Mouse (Mus musculus) B cell, adult 67 days (primary cell): ENCODE results near the gene Hdlbp. TPM values are rescaled to one million over a fixed set of nuclear protein-coding genes. Genes with fewer than 3 reads are reported as not detected.

Source experiments
- total RNA-seq, 2 experiments: library from RNA; stranded (reverse); gene quantifications; 4 replicates each; pipeline ENCODE4 v1.2.4; 2023

Gene Hdlbp
- total RNA-seq, result 100 to 1,000 TPM; 137 to 145 TPM

DNA sequence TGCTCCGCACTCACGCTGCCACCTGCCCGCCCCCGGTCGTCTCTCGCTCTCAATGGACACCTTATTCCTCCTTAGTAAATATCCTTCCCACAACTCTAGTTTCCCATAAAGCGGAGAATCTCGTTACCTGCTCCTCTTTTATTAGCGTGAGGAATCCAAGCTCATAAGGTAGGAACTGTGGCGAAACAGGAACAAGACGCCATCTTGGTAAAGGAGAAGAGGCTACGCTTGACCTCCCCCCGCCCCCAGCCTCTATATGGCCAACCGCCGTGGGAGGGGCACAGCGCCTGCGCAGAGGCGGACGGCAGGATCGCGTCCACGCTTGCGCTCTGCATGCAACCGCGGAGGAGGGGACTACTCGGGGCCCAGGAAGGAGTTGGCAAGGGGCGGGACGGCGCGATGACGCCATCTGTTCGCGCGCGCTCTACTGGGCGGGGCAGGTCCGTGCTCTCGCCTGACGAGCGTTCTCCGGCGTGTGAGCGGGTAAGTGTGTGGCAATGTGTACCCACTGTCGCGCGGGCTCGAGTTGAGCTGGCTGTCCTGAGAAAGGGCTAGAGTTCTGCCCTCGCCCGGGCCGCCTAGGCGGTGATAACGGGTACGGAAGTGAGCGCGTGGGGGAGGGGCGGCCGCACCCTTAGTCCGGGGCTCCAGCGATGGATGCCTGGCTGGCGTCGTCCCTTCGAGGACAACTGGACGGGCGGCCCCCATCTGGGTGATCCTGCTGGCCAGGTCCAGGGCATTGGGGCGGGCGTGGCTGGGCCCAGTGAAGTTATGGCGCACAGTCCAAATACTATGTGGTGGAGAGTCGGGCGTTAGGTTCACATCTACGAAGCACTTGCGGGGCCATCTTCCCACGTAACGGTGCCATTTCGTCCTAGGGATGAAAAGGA, at the start of gene Hdlbp:
Gene Hdlbp (minus strand): TSS at position 230 of the 890 bp plus-strand sequence.

DNA sequence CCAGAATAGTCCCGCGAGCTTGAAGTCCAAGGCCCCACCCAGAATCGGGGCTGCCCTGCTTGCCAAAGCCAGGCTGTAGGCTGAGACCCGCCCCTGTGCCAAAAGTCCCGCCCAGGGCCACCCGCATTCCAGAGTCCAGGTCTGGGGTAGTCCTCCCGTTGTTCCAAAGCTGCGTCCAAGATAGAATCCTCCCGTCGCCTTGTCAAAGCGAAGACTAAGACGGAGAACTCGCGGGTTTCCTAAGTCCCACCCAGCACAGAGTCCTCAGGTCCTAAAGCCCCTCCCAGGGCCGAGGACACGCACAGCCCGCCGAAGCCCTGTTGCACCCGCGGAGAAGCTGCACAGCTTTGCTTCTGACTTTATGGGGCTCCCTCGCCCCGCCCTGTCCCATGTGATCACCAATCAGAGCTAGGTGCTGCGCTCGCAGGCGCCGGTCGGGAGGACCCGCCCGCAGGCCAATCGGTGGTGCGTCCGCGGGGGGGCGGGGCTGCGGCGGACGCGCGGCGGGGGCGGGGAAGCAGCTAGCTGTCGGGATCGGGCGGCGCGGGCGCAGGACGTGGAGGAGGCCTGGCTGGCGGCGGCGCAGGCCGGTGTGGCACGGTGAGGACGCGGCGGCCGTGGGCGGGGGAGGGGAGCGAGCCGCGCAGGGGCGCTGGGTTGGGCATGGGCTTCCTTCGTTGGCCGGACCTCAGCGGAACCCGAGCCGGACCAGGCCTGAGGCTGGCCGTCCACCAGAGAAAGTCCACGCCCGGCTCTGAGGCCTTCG, 33.2 kb upstream of the Hdlbp start, which contains the start of gene Farp2:
Gene Farp2 (plus strand): TSS at position 495 of the 766 bp plus-strand sequence.

DNA sequence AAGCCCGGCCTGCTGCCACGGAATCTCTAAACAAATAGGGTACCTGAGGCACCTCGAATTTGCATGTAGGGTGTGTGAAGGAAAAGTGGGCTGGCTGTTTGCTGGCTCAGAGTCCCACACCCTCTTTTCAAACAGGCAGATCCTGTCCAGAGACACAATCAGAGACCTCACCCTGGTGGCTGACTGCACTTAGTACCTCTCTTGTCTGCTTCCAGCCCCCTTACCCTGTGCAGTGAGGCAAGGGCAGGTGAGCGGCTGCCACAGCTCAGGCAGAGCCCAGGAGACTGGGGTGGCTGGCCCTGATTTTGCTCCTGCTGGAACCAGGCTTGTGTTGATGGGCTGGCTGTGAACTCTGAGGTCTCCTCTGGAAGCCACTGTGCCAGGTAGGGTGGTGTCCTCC, 105.0 kb downstream of the Hdlbp start, which contains the start of gene Ano7:
Gene Ano7 (plus strand): TSS at position 266 of the 400 bp plus-strand sequence.

Other genes with a start within 250 kb of the Hdlbp start
- 1 to 10 TPM in 1 of 2 experiments, under 1 TPM in 1; 0.61 to 1.0 TPM for gene Sned1, start 243.0 kb downstream of the Hdlbp start, total RNA-seq
- gene Mterf4, start 172.9 kb downstream of the Hdlbp start, total RNA-seq, result 10 to 100 TPM; 18.1 to 25.9 TPM
- gene Ppp1r7, start 136.0 kb downstream of the Hdlbp start, total RNA-seq, result 10 to 100 TPM; 22.9 to 29.8 TPM
- 1 to 10 TPM; 2.0 to 2.3 TPM for gene Pask, start 135.3 kb downstream of the Hdlbp start, total RNA-seq
- 1 to 10 TPM in 1 of 2 experiments, under 1 TPM in 1; 0.80 to 2.5 TPM for gene Ano7, start 104.9 kb downstream of the Hdlbp start, total RNA-seq
- 1 to 10 TPM; 4.6 to 6.3 TPM for gene Farp2, start 33.3 kb upstream of the Hdlbp start, total RNA-seq
- 100 to 1,000 TPM; 116 to 117 TPM for gene Stk25, start 179.8 kb upstream of the Hdlbp start, total RNA-seq
- gene Bok, start 206.8 kb upstream of the Hdlbp start, total RNA-seq, result not detected